Mouse (Mus musculus) liver, adult 2 months (tissue): ENCODE results near the gene Clcnka. TPM values are rescaled to one million over a fixed set of nuclear protein-coding genes. Genes with fewer than 3 reads are reported as not detected.

Experiments used
- DNase-seq: peaks from one replicate; pipeline ENCODE4 v3.0.0-alpha.2; 2011; ENCODE audit warnings: low read depth, low spot score; ENCODE audit errors: extremely low read depth
- H3K27ac ChIP-seq: fragments of 200-500 bp; replicated peaks from 2 replicates; pipeline ENCODE4 v1.5.1; 2012; ENCODE audit warnings: low read depth, mild to moderate bottlenecking, control low read depth, inconsistent platforms, low read length; ENCODE audit not compliant: insufficient read depth
- H3K27me3 ChIP-seq: fragments of 200-500 bp; 2 replicates; pipeline ENCODE4 v1.6.1; 2012; ENCODE audit warnings: mild to moderate bottlenecking, moderate library complexity, low read length, inconsistent platforms; ENCODE audit not compliant: control insufficient read depth, insufficient read depth
- H3K36me3 ChIP-seq: fragments of 200-500 bp; 2 replicates; pipeline ENCODE4 v1.6.1; 2012; ENCODE audit warnings: low read length, inconsistent platforms; ENCODE audit not compliant: control insufficient read depth, insufficient read depth
- H3K4me1 ChIP-seq: fragments of 200-500 bp; 2 replicates; pipeline ENCODE4 v1.6.1; 2011; ENCODE audit warnings: low read length; ENCODE audit not compliant: control insufficient read depth, insufficient read depth
- H3K4me3 ChIP-seq: fragments of 200-500 bp; 2 replicates; pipeline ENCODE4 v1.5.1; 2011; ENCODE audit warnings: low read depth, mild to moderate bottlenecking, control low read depth, low read length, moderate library complexity; ENCODE audit not compliant: insufficient read depth
- H3K79me2 ChIP-seq: fragments of 200-500 bp; 2 replicates; pipeline ENCODE4 v1.6.1; 2012; ENCODE audit warnings: inconsistent platforms, mild to moderate bottlenecking, low read length, moderate library complexity; ENCODE audit not compliant: control insufficient read depth, insufficient read depth
- H3K9ac ChIP-seq: fragments of 200-500 bp; 2 replicates; pipeline ENCODE4 v1.6.1; 2012; ENCODE audit warnings: low read depth, mild to moderate bottlenecking, control low read depth, inconsistent platforms, low read length
- CTCF ChIP-seq: fragments of 200-500 bp; IDR thresholded peaks from 2 replicates; pipeline ENCODE4 v1.5.1; 2011; ENCODE audit warnings: low read depth, low read length, control low read depth
- POLR2A ChIP-seq: fragments of 200-500 bp; IDR thresholded peaks from 2 replicates; pipeline ENCODE4 v1.6.1; 2011; ENCODE audit warnings: low read length, control low read depth; ENCODE audit not compliant: insufficient read depth; ENCODE audit errors: extremely low read depth
- WGBS: fragments of 180-500 bp; shearing (Covaris S2); methylation state at CpG from one replicate; pipeline ENCODE4 v1.1.7; 2018; 5-methylcytosine and 5-hydroxymethylcytosine counted together
- polyA plus RNA-seq: library from polyadenylated mRNA; depleted of rRNA; stranded (reverse); fragments of >200 nt; gene quantifications from 2 replicates; pipeline ENCODE4 v1.2.3, GENCODE M21; 2012
- total RNA-seq: library from RNA; depleted of rRNA; stranded (reverse); fragments of >200 nt; gene quantifications from 2 replicates; pipeline ENCODE4 v1.2.3, GENCODE M21; 2014

Clcnka gene
- total and polyA plus RNA-seq, 2 experiments: 0.04 TPM; not detected in 1

- H3K9ac ChIP-seq: no peak overlapping the region
- no peaks in the 10 kb centered on the region for H3K79me2 ChIP-seq
- no peaks in the 10 kb centered on the region for H3K36me3 ChIP-seq
- H3K4me3 ChIP-seq: no peak overlapping the region
- WGBS: 15% methylated on average over 15 of the region's 15 CpGs
- H3K27me3 ChIP-seq: no peaks in the 10 kb centered on the region; the same call in 1 of the 2 replicates
- no peak for TF ChIP-seq POLR2A
- TF ChIP-seq CTCF: peak; percentile 93
- H3K27ac ChIP-seq: no peak overlapping the region
- no peaks in the 10 kb centered on the region; the same call in 1 of the 2 replicates for H3K4me1 ChIP-seq
- DNase-seq: peak; percentile 40
These were observed 6.2 kb upstream of the Clcnka start for GRCm38 (mm10) chr4:141404518-141405313.

GRCm38 (mm10) chr4:141400171-141400570 is 1.6 kb upstream of the Clcnka start:
- WGBS: 83% methylated on average over 15 of the region's 15 CpGs

GRCm38 (mm10) chr4:141397861-141398260 is 663 bp downstream of the Clcnka start:
- H3K4me3 ChIP-seq: no peak overlapping the region
- TF ChIP-seq POLR2A (no peak), CTCF (no peak)

More at GRCm38 (mm10) chr4:141400171-141400570, 1.6 kb upstream of the Clcnka start:
- no peak overlapping the region for H3K27ac ChIP-seq
- no peaks in the 10 kb centered on the region; the same call in 1 of the 2 replicates for H3K4me1 ChIP-seq
- no peak for TF ChIP-seq CTCF
- TF ChIP-seq POLR2A: no peak
- H3K27me3 ChIP-seq: no peaks in the 10 kb centered on the region
- H3K36me3 ChIP-seq: no peaks in the 10 kb centered on the region
- no peak for DNase-seq
- H3K4me3 ChIP-seq: no peak overlapping the region
- H3K9ac ChIP-seq: no peak overlapping the region
- no peaks in the 10 kb centered on the region for H3K79me2 ChIP-seq

GRCm38 (mm10) chr4:141394751-141395150 is 3.8 kb downstream of the Clcnka start:
- H3K27me3 ChIP-seq: no peaks in the 10 kb centered on the region
- TF ChIP-seq CTCF (no peak), POLR2A (no peak)
- H3K36me3 ChIP-seq: no peaks in the 10 kb centered on the region
- no peak overlapping the region for H3K4me3 ChIP-seq
- no peak for DNase-seq
- WGBS: 24% methylated on average over 16 of the region's 16 CpGs
- H3K27ac ChIP-seq: no peak overlapping the region
- H3K4me1 ChIP-seq: no peaks in the 10 kb centered on the region
- H3K9ac ChIP-seq: no peak overlapping the region
- H3K79me2 ChIP-seq: no peaks in the 10 kb centered on the region

More at GRCm38 (mm10) chr4:141397861-141398260, 663 bp downstream of the Clcnka start:
- WGBS: 85% methylated on average over 12 of the region's 12 CpGs
- no peaks in the 10 kb centered on the region for H3K27me3 ChIP-seq
- H3K79me2 ChIP-seq: no peaks in the 10 kb centered on the region
- H3K27ac ChIP-seq: no peak overlapping the region
- no peaks in the 10 kb centered on the region for H3K36me3 ChIP-seq
- H3K9ac ChIP-seq: no peak overlapping the region
- H3K4me1 ChIP-seq: no peaks in the 10 kb centered on the region
- DNase-seq: no peak

- Histone ChIP-seq H3K36me3 (no peaks in the 10 kb centered on the region), H3K4me3 (no peak overlapping the region), H3K27me3 (no peaks in the 10 kb centered on the region), H3K79me2 (no peaks in the 10 kb centered on the region), H3K27ac (no peak overlapping the region), H3K4me1 (no peaks in the 10 kb centered on the region), H3K9ac (no peak overlapping the region)
- 75% methylated on average over 12 of the region's 12 CpGs for WGBS
- TF ChIP-seq POLR2A (no peak), CTCF (no peak)
- no peak for DNase-seq
These were observed 7.2 kb downstream of the Clcnka start for GRCm38 (mm10) chr4:141391293-141391692.
